Mouse (Mus musculus) heart, postnatal 10 days (tissue): ENCODE data around the gene Tmem253. TPM values are rescaled to one million over a fixed set of nuclear protein-coding genes. Genes with fewer than 3 reads are reported as not detected.
"Not testable (repeated sequence)": the region's sequence is repeated elsewhere in the genome, so short reads cannot be mapped to it uniquely, and the experiment has no call there.

ENCODE experiments used
- DNase-seq, 2 experiments: peaks; one replicate each; pipeline ENCODE4 v3.0.0; 2021
- intact Hi-C: fragments of 180-260 bp; cut with DNase I; formaldehyde crosslinking; loops from one replicate; pipeline ENCODE4 v1.15.1; 2025
- total RNA-seq, 2 experiments: library from RNA; stranded (reverse); gene quantifications; 2 replicates each; pipeline ENCODE4 v1.2.3; 2021

Tmem253 gene
- total RNA-seq, 2 experiments from 2014 or later = 0.82 to 1.7 TPM

DNA sequence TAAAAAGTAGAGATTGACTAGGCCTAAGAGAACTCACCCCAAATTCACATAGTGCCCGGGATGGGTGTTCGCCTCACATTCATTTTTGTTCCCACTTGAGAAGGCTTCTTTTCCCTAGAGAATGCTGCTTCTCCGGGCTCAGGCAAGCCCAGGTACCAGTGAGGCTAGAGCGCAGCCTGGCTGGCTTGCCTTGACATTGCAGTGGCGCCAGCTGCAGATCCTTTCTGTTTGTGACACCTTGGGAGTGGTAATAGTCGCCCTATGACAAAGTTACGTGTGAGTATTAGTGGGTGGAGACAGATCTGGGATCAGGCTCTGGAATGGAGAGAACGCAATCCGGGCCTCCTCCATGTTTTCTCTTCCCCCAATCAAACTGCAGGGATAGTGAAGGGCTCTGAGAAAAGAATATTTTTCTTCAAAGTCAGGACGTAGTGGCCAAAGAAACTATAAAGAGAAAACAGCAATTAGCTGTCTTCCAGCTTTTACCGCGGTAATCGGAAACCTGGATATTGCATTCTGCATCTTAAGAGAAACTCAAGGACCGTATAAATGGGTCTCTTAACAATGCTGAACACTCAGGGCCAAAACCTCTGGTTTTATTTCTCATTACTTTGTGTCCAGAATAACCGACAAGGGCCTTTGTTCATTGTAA is 5.2 kb downstream of the Tmem253 start, which contains the start of gene Zfp219:
TSS of gene Zfp219 (minus strand) at position 248 of the 652 bp plus-strand sequence.
- DNase-seq = peak; percentile 89 to 91
- intact Hi-C loops = loop anchor here (2.0 kb wide), 1 partner anchor 84 kb away; the partner anchor contains the start of gene Hnrnpc

DNA sequence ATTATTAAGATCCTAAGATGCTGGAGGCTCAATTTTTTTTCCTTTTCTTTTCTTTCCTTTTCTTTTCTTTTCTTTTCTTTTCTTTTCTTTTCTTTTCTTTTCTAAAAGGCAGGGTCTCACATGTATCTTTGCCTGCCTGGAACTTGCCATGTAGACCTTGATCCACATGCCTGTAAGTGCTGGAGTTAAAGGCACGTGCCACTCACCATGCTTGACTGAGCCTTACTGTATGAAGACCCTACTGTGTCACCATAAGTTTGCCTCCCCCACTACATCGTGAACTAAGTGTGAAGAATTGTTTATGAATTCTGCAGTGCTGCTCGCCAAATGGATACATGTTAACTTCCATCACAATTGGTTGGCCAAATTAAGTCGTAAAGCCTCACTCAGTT is 5.7 kb downstream of the Tmem253 start:
- intact Hi-C loops = loop anchor here (2.0 kb wide), 1 partner anchor 84 kb away; the partner anchor contains the start of gene Hnrnpc
- no peak for DNase-seq

DNA sequence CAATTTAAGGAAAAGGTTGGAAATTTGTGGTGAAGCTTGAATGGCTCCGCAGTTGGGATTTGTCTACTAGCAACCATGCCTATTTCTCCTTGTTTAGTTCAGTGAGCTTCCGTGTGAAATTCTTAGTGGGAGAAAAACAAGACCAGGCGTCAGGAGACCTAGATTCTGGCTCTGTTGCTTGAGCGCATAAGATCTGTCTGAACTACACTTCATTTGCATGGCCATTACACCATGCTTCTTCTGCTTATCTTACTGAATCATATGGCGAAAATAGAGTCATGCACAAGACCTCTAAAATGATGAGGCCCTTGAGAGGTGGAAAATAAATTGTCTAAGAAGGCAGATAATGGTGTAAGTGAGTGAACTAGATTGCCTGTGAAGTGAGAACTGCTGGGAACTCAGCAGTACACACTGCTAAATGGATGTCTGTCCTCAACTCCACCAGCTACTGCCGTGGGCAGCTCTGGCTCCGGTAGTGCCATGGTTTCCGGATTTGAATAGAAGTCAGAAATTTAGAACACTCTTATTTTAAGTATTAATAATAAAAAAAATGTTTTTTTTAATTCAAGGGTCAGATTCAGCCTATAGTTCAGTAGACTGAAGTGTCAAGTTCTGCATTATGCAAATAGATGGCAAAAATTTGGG is 6.2 kb downstream of the Tmem253 start:
- intact Hi-C loops = loop anchor here (2.0 kb wide), 2 partner anchors 13 to 83 kb away; partner anchors contain the start of gene Hnrnpc
- no peak for DNase-seq

DNA sequence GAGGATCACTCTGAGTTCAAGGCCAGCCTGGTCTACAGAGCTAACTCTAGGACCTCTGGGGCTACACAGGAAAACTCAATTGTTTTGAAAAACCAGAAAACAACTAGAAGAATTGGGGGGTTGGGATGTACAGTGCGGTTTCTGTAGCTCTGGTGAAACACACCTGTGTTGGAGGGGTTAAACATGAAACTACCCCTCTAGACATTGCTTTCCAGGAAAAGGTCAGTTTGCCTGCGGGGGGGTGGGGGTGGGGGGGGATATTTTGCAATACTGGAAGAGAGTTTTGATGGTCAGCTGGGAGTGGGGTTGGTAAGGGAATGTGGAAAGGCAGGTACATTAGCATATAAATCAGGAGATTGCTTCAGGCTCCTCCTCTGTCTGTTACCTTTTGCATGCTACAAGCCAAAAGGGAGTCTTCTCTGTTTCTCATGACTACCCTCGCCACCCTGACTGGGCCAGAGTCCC is 6.8 kb downstream of the Tmem253 start:
- intact Hi-C loops = loop anchor here (2.0 kb wide), 1 partner anchor 13 kb away; no protein-coding TSS in a partner anchor
- no peak for DNase-seq

DNA sequence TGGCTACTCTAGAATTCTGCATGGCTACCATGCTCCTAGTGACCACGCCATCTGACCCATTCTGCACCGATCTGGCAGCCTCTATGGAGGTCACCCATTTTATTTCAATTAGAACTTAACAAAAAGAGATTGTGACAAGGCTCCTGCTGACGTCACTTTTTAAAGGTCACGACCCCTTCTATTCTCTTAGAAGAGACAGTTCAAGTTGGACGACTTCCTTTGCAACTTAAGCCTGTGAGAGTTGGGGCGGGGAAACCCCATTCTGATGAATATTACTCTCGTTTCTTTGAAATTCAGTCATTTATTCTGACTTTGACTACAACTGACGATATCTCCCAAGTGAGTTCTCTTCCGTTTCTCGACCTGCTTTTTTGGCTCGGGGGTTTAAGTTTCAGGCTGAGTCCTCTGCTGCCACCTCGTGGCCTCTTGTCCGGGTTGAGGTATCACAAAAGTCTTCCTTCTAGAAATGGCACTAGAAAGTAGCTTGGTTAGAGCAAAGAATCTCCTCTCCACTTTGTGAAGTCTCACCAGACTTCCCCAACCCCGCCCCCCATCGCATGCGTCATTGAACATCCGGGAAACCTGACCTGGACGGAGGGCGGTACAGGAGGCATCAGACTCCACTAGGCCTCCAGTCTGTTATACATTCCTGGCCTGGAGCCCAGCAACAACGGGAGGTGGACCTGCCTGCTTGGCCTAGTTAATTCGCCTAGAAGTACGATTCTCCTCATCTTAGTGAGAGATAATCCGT is 7.4 kb downstream of the Tmem253 start:
- intact Hi-C loops = loop anchor here (1.0 to 2.0 kb wide), 2 partner anchors 14 to 121 kb away; no protein-coding TSS in a partner anchor
- DNase-seq = peak; percentile 89 to 93

DNA sequence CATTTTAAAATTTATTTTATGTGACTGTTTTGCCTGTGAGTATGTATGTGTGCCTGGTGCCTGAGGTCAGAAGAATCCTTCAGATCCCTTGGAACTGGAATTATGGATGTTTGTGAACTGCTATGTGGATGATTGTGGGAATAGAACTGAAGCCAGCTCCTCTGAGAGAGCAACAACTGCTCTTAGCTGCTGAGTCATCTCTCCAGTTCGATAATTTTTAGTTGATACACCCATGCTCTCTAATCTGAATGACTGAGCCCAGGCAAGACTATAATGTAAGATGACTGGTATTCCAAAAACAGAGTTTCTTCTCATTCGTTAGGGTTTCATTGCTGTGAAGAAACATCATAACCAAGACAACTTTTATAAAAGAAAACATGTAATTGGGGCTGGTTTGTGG is 8.7 kb downstream of the Tmem253 start:
- intact Hi-C loops = no loop called here
- DNase-seq = no peak

DNA sequence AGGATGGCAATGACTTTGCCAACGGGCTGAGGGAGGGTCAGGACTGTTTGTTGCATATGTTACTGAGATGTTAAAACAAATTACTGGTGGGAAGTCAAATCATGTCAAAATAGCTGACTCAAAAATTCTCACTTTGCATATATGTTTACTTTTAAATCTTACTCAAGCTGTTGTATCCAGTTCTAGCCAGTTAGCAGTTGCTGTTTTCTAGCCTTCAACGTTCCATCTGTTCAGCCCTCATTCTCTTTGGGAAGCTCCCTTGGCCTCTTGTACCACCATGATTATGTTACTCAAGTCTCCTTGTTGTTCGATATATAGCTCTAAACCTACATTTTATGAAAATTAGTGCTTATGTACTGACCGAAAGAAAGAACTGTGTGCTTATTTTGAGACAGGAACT is 10.9 kb downstream of the Tmem253 start:
- intact Hi-C loops = no loop called here
- no peak for DNase-seq

DNA sequence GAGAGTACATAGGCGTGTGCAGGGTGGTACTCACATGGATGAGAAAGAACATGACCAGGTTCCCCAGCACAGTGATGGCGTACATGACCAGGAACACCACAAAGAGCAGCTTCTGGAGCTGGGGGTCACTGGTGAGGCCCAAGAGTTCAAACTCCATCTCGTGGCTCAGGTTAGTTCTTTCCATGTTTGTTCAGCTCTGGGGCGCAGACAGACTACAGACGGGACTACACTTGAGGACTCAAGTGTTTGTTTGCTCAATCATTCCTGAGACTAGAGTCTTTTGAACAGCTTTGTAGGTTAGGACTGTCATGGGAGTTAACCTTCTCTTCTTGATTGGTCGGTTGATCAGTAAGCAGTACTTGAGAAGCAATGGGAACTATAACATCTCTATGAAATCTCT is 20.5 kb downstream of the Tmem253 start:
- intact Hi-C loops = no loop called here
- no peak for DNase-seq

DNA sequence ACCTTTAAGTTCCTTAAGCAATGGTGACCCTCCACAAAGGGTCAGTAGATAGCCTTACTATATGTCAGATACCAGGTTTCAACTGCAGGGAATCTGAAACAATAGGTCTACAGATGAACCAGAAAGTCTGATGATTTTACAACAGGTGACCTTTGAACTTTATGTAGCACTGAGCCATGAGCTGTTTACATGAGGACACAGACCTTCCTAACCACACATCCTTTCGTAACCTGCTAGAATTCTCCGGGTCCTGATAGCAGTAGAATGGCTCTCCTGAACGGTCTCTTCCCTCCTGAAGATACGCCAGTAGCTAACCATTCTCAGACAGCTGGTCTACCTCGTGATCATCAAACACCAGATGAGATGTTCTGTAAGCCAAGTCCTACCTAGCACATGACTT is 23.9 kb downstream of the Tmem253 start:
- intact Hi-C loops = no loop called here
- DNase-seq = no peak

DNA sequence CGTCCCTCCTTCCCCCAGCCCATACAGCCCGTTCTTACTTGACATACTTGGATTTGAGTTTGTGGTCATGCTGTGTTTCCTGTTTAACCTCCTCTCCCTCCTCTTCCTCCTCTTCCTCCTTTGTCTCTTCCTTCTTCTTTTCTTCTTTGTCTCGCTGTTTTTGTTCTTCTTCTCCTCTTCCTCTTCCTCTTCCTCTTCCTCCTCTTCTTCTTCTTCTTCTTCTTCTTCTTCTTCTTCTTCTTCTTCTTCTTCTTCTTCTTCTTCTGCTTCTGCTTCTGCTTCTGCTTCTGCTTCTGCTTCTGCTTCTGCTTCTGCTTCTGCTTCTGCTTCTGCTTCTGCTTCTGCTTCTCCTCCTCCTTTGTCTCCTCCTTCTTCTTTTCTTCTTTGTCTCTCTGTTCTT is 26.9 kb downstream of the Tmem253 start, which contains the start of gene Olfr221:
TSS of gene Olfr221 (minus strand) at position 101 of the 400 bp plus-strand sequence.
- intact Hi-C loops, DNase-seq: not testable (repeated sequence)

DNA sequence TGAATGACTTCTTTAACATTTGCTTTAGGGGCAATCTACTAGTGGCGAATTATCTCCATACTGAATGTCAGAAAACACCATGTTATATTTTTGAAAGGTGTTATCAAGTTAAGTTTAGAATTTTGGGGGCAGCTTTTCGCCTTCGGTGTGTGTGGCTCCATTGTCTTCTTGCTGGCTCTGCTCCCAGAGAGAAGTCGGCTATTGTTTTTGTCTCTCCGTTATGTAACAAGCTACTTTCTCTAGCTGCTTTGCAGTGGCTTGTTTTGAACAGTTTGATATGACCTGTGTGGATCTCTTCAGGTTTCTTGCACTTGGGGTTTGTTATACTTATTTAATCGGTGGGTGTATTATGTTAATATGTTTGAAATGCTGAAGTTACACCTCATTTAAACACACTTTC is 28.0 kb downstream of the Tmem253 start:
- intact Hi-C loops = no loop called here
- peak; percentile 12 to 30 for DNase-seq

DNA sequence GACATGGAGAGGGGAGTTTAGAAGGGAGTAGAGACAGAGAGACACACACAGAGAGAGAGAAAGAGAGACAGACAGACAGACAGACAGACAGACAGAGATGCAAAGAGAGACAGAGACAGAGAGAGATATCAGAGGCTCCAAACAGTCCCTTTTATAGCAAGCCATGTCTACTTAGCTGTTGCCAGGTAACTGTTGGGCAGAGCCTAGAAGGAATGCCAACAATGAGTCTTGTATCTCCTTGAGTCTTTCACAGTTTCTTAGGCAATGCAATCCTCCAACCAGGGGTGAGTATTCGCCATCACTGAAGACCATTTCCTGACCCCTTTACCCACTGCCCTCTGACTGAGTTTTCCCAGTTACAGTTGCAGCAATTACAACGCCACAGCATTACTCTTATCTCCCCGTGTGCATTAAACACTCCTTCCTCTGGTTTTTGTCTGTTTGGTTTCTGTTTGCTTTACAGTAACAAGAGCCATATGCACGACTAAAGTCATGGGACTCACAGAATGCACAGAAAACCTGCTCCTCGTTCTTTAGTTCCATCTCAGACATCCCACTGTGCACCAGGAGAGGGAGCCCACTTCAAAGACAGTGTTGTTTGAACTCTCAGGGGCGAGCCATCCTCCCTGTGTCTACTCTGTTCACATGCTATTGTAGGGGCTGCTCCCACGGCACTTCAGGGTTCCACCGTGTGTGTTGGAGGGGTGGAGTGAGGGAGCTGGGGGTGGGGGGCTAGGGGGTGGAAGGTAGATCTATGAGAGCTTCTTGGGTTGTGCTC is 29.6 kb downstream of the Tmem253 start:
- intact Hi-C loops = no loop called here
- DNase-seq = peak; percentile 27 to 51

DNA sequence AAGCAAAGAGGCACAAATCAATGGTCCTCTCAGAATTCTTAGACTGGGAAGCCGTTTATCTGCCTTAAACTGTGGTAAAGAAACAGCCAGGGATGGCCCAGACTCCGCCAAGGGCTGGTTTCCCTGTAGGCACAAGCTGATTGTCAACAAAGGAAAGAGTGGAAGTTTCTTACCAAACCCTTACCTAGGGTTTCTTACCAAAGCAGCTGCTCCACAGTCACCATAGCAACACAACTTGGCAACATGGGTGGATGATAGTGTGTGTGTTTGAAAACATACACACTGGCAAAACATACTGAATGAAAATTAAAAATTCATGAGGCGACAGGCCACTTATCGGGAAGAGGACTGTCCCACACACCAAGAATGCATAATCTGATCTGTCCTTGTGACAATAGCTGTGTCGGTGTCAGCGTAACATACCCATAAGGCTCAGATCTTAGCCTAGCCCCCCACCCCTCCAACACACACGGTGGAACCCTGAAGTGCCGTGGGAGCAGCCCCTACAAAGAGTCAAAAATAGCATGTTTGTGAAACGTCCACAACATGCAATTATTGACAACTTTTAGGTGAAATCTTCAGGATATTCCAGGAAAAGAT is 30.6 kb downstream of the Tmem253 start:
- no peak for DNase-seq
- intact Hi-C loops = no loop called here

DNA sequence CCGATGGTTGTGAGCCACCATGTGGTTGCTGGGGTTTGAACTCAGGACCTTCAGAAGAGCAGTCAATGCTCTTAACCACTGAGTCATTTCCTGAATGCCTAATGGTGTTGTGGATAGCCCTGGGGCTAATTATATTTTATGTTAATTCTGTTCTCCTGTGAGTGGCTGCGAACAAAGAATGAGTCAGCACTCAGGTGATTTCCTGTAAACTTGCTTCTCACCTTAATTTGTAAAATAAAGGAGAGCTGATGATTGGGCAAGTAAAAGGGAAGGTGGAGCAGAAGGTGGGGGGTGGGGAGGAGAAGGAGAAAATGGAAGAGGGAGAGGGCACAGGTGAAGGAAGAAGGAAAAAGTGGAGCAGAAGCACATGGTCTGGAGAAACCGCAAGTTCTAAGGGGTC is 37.3 kb downstream of the Tmem253 start:
- DNase-seq = not testable (repeated sequence)

DNA sequence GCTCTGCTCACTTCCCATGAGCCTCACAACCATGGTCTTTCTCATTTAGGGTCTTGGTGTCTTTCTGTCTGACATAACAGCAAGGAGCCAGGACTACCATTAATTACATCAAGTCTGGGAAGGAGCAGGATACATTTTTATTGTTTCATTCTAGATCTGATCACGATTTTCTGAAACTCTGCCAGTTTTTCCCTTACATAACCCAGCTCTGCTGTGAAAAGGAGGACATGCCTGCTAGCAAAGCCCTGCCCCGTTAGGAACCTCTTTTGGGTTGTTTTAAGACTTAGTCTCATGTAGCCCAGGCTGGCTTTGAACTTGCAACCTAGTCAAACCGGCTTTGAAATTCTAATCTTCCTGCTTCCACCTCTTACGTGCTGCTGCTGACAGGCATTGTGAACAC is 44.5 kb downstream of the Tmem253 start:
- intact Hi-C loops = no loop called here
- no peak for DNase-seq

More for the DNA sequence above, 37.3 kb downstream of the Tmem253 start:
- intact Hi-C loops = not testable (repeated sequence)

DNA sequence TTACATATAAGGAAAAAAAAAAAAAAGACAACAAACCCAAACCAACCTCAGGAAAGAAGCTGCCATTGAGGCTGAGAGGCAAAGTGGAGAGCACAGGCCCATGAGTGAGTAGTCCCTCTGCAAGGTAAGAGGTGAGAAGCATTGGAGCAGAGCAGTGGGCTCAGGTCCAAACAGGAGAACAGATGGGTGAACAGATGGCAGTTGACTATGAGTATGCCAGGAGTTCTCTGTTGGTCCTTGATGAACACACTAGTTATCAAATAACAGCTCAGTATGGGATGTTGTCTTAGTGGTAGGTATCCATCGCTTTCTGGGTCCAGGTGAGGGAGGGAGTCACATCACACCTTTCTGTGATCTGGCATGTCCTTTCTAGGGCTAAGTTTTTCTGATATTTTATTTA is 45.3 kb downstream of the Tmem253 start:
- no peak for DNase-seq

DNA sequence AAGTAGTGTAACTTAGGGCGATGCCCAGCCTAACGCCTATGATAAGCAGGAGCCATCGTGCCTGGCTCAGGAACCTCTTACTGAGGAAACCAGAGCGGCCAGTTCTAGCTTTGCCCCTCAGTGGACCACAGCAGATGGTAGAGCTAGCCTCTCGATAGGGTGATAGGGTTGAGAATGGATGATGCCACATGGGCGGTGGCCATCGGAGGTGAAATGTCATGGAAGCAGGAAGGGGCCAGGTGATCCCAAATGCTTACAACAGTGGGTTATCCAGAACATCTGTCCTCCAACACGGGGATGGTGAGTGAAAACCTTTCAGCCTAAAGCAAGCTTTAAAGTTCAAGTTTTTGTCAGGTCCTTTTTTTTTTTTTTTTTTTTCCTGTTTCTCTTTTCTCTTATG is 46.3 kb downstream of the Tmem253 start:
- intact Hi-C loops = no loop called here
- DNase-seq = no peak

More for the DNA sequence above, 45.3 kb downstream of the Tmem253 start:
- intact Hi-C loops = no loop called here

DNA sequence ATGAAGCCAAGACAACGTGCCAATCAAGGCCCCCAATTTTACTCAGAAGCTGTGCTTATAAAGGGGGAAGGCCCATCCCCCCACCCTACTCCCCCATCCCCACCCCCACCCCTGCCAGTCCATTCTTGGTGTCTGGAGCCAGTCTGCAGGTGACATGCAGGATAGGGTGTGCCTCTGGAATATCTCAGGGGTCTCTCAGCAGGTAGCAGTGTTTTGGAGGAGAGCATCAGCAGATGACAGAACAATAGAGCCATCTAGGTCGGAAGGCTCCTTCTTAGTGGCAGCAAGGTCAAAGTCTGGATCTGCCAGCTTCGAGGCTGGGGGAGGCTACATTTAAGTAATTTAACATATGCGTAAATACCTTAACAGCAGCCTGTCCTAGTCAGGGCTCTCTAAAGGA is 50.7 kb downstream of the Tmem253 start:
- DNase-seq = no peak
- intact Hi-C loops = no loop called here
